Mouse (Mus musculus) E14TG2a.4 (cell line): ENCODE measurements around the gene Brat1.

Source experiments
- CTCF ChIP-seq: conservative IDR thresholded peaks from 2 replicates; pipeline ENCODE4 v1.5.1; 2014; ENCODE audit warnings: low read length
- NANOG ChIP-seq: IDR thresholded peaks from 2 replicates; pipeline ENCODE4 v1.6.1; 2014; ENCODE audit warnings: borderline replicate concordance, low read length, mixed read lengths
- POU5F1 ChIP-seq: IDR thresholded peaks from 2 replicates; pipeline ENCODE4 v1.6.1; 2014; ENCODE audit warnings: low read length, borderline replicate concordance

- TF ChIP-seq CTCF (no peak), NANOG (no peak), POU5F1 (no peak)
Observed at GRCm38 (mm10) chr5:140677137-140677536, 27.7 kb upstream of the Brat1 start.
